Mouse (Mus musculus) heart, adult 11 months (tissue): ENCODE data around the gene Wdr26.

ENCODE experiments used
- DNase-seq: peaks from one replicate; pipeline ENCODE4 v3.0.0; 2022

Wdr26 gene

DNA sequence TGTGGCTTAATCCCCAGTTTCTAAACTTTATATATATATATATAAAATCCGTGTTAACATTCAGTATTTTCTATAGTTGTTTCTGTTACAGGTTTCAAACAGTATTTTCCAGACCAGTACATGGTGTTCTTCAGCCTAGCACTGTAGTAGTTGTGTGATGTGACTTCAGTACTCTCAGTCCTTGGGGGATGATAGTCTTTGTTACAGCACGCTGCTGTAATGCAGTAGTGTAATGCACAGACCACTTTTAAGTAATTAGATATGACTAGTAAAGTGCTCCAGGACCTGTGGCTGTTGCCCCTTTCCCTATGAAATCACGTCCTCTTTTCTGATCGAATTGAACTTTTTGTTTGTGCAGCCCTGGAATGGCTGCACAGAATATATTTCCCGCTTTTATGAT, 60.3 kb downstream of the Wdr26 start:
- peak; percentile 23 for DNase-seq

GRCm38 (mm10) chr1:181150827-181151534, 60.8 kb downstream of the Wdr26 start:
- DNase-seq: peak; percentile 99

- no peak for DNase-seq
Measured at GRCm38 (mm10) chr1:181150431-181150826, 61.4 kb downstream of the Wdr26 start.

- DNase-seq: peak; percentile 72
Measured at GRCm38 (mm10) chr1:181149373-181150017, 62.3 kb downstream of the Wdr26 start.

GRCm38 (mm10) chr1:181148540-181148939, 63.3 kb downstream of the Wdr26 start:
- DNase-seq: peak; percentile 68

GRCm38 (mm10) chr1:181146187-181146586, 65.6 kb downstream of the Wdr26 start:
- no peak for DNase-seq

- DNase-seq: no peak
Measured at GRCm38 (mm10) chr1:181144966-181145365, 66.8 kb downstream of the Wdr26 start.

GRCm38 (mm10) chr1:181143950-181144836, 67.6 kb downstream of the Wdr26 start, which contains the start of the genes Nvl and Cnih4:
Nvl (minus strand) TSS chr1:181144204.
Cnih4 (plus strand) TSS chr1:181144693.
- peak; percentile 99 for DNase-seq

GRCm38 (mm10) chr1:181143609-181143949, 68.2 kb downstream of the Wdr26 start:
- no peak for DNase-seq

DNA sequence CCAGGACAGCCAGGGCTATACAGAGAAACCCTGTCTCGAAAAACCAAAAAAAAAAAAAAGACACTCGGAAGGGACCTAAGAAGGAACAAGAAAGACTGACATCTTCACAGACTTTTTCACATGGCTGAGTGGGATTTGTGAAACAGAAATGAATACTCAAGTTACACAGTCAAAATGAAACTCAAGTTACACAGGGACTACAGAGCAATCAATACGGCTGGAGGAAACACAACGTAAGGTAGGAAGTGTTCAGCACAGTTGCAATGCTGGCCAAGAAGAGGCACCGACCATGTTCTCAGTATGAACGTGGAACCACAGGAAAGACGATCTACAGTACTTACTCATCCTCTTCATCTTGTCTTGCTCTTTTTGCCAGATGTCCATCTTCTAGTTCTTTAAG, 73.1 kb downstream of the Wdr26 start:
- no peak for DNase-seq

DNA sequence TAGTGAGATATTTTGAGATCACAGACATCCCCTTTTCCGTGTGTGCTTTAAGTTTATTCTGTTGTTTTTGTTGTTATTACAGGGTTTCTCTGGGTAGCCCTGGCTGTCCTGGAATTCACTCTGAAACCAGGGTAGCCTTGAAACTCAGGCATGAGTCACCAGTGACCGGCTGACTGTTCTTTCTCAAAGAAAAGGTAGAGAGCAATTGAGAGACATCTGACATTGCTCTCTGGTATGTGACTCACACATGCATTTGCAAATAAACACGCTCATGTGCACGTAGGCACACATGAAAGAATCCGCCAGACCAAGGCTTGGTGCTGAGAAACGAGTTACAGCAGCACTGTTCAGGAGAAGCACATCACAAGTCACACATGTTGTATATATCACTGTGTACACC, 79.9 kb downstream of the Wdr26 start:
- no peak for DNase-seq

DNA sequence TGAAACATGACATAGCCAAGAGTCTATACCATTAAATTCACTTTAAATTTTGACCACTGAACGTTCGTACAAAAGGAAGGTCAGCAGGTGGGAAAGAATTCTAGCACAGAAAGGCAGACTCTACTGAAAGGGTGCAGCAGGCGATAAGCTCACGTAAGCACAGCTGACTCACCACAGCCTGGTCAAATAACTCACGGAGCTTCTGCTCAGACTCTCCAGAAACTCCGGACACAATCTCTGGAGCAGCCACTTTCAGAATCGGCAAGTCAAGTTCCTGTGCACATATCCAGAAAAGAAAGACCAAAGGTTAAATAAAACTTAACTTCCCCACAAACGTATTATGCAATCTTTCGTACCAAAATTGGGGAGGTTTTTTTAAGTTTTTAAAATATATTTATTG, 85.0 kb downstream of the Wdr26 start:
- no peak for DNase-seq

DNA sequence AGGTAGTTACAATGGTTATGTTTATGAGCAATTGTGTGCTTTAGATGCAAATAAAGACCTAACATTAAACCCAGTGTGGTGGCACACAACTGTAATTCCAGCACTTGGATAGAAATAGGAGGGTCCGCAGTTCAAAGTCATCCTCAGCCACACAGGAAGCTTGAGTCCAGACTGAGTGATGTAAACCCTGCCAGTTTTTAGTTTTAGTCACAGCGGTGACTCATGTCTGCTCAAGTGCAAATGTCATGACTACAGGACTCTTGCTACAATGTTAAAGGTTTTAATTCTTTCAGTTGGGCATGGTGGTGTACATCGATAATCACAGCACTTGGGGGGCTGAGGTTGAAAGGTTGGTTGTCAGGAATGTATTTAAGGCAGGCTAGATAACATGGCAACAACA, 85.9 kb downstream of the Wdr26 start:
- no peak for DNase-seq

DNA sequence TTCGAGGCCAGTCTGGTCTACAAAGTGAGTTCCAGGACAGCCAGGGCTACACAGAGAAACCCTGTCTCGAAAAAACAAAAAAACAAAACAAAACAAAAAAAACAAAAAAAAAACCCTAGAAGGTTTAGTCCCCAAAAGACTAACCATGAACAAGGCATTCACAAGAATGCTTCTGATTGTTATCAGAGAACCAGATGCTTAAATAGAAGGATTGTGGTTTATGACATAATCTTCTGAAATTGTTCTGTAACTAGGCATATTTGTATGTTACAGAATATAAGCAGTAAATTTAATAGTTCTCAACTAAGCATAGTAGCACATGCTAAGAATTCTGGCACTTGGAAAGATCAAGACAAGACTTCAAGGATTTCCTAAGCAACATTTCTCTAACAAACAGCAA, 87.7 kb downstream of the Wdr26 start:
- no peak for DNase-seq
